Mouse (Mus musculus): Measurements from ENCODE around the gene Prn. TPM values are rescaled to one million over a fixed set of nuclear protein-coding genes. Genes with fewer than 3 reads are reported as not detected.
A peak's percentile ranks its signal among the peaks of the same experiment; 100 is the strongest.

Prn gene
- polyA plus RNA-seq (2012; rRNA removed), result not detected in 2 replicates

DNA sequence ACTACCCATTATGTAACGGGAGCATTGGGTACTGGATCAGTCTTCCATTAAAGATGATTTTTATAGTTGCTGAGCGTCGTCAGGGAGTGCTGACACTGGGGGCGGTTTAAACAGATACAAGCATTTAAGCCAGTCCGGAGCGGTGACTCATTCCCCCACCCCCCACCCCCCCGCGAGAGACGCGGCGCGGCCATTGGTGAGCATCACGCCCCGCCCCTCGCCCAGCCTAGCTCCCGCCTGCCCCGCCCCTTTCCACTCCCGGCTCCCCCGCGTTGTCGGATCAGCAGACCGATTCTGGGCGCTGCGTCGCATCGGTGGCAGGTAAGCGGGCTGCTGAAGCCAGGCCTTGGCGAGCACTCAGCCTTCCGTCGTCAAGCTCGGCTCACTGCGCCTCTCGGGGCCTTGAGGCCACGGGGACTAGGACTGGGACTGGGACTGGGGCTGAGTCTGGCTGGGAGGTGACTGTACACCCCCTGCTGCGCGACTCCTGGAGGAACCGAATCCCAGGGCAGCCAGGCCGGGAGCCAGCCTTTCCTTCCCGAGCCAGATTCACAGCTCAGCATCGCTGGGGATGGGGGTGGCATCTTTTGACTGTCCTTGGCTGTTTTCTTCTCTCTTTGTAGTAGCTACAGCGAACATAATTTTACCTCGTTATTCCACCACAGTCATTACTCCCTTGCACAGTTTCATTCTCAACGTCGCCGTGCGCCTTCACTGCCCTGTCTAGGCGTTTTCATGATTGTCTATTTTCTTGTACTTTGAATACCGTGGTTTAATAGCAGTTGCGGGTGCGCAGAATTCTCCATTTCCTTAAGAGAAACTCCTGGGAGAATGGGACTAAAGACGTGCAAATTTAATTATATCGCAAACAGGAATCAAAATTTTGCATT is at the start of gene Prn, which contains the start of gene Prnp:
Gene Prn, plus strand, starts transcription at position 275 of the 890 bp plus-strand sequence.
Gene Prnp, plus strand, starts transcription at position 246 of the 890 bp plus-strand sequence.
- peak; percentile 62 to 92 for DNase-seq (ENCODE audit: extremely low spot score in 1 of 2, low spot score in 1 of 2)

DNA sequence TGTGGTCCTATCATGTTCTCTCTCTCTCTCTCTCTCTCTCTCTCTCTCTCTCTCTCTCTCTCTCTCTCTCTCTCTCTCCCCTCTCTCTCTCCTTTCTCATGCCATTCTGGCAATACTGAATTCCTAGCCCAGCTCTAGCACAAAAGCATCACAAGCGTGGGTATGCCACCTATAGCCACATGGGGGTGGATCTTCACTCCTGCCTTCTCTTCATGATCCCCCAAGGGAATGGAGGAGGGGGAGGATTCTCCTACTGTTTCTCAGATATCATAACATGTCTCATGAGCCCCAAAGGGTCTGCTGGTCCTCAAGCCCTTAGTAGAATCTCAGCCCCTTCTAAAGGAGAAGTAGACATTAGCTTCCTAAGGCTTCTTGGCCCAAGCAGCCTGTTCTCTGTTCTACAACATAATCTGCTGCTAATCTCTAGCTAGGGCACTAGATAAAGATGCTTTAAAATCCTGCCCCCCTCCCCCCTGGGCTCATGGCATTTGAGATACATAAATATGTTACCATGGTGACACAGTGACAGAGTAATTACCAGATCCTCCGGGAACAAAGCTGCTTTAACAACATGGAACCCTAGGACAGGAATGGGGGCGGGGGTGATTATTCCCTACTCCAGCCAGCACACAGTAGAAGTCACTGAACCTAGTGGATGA is 47.0 kb upstream of the Prn start:
- DNase-seq (ENCODE audit: extremely low spot score in 1 of 2, low spot score in 1 of 2), result no peak

DNA sequence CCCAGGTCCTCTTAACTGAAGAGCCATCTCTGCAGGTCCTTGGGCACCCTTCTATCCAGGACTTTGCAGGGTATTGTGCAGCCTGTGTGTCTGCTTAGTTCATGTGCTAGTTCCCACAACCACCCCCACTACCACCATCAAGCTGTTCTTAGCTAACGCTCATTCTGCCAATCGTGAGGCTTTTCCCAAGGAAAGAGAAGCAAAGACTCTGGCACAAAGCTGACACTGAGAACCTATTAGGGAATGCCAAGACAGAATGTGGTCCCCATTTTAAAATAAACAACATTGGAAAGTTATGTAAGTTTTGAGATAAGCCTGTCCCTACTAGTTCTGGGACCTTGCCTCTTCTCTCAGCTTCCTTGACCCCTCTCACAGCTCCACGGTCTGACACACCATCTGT is 46.3 kb upstream of the Prn start:
- DNase-seq (ENCODE audit: extremely low spot score in 1 of 2, low spot score in 1 of 2), result no peak

DNA sequence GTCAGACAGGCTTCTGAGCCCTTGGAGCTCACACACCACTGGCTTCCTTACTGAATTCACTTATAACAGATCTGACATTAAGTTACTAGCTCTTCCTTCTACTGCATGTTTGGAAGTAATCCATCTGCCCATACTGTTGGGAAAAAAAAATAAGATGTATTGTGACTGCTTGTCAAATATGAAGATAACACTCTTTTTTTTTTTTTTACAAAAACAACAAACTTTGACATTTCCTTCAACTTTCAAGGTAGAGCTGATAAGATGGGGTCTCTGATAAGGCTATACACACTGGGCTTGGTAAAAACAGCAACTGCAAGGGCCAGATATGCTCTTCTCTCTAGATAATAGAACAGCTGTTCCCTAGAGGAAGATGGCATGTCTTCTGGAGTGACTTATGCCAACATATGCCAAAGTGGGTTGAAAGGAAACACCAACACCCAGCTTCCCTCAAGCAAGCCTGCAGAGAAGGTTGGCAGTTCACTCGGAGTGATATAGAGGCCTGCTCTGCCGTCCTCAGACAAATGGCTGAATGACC is 45.4 kb upstream of the Prn start:
- no peak for DNase-seq (ENCODE audit: extremely low spot score in 1 of 2, low spot score in 1 of 2)

DNA sequence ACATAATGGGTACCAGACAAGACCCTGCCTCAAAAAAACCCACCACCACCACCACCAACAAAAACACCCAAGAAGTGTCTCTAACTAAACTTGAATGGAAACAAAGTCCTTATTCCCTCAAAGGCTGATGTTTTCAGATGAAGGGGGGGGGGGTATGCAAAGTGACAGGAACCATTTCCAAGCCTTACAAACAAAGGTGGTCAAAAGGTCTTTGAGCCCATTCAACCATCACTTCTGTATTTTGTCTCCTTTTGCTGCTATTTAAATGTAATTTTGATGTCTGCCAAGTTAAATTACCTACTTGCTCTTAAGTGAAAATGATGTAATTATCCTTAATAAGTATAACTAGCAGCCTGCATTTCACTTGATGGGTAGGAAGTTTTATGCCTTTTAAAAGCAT is 43.1 kb upstream of the Prn start:
- no peak for DNase-seq (ENCODE audit: extremely low spot score in 1 of 2, low spot score in 1 of 2)

DNA sequence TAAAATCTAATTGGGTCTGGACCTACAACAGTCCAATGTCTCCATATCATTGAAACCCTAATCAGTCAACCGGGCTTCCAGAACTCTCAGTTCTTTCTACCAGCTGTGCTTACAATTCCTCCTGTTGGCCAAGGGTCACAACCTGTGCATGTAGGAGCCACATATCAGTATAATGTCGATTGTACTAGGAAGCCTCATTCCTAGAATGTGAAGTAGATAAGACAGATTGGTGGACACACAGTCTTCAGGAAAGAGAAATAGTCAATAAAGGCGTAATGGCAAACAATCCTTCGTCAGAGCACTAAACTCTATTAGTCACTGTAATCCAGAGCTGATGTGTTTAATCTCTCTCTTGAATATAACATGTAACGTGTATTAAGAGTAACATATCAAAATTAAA is 40.8 kb upstream of the Prn start:
- DNase-seq (ENCODE audit: extremely low spot score in 1 of 2, low spot score in 1 of 2), result no peak

DNA sequence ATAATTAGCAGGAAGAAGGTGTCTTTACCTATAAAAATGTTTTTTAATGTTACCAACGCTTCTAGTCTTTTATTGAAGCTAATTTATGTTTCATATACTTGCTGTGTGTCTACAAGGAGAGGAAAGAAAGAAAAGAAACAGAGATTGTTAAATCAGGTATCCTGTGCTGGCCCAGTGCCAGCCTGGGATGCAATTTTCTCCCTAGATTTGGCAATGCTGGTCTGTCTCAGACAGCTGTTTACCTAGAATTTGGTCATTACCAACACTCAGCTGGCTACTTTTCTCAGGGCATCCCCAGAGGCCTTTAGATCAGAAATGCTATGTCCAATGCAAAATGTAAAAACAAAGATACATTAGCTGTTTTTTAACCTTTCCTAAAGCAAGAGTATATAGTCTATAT is 36.4 kb upstream of the Prn start:
- no peak for DNase-seq (ENCODE audit: extremely low spot score in 1 of 2, low spot score in 1 of 2)

DNA sequence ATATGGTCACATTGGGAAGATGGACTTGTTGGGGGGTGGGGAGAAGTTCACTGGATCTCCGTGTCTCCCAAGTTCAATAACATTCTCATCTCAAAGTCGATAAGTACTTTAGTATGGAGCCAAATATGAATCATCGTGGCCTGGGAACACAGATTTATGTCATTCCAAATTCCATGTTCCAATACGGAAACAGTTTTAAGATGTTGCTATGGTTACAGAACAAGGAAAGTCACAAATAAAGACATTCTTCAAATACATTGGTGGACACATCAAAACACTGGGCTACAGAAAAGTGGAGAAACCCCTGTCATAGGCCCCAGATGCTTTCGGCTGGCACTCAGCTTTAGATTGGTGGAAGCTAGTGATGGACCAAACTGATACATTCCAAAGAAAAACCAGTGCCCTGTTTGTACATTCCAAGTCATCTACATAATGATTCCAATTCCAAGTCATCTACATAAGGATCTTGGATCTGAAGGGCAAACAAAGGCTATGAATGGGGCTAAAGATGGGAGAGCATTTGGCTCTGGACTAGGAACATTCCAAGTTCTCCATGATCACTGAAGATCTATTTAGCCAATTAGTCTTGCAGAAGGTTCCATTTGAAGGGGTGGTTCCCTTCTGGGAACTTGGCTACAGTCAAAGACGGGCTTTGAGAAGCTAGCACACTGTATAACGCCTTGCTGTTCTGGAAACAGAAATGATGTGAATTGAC is 33.0 kb upstream of the Prn start:
- DNase-seq (ENCODE audit: extremely low spot score in 1 of 2, low spot score in 1 of 2), result no peak

DNA sequence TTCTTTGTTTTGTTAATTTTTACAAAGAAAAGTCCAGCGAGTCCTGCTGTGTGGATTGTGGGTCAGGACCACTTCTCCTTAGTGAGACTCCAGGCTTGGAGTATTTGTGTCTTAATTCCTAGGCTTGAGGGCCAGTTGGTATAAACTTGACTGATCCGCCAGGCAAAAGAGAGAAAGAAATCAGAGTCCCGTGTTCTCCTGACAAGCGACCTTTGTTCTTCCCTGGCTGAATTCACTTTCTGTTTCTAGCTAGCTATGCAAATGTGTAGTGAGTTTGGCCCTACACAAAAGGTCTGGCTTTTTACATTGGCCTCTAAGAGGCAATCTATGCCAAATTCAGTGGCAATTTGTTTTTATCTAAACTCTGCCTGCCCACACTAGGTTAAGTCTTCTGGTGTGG is 28.0 kb upstream of the Prn start:
- DNase-seq (ENCODE audit: extremely low spot score in 1 of 2, low spot score in 1 of 2), result no peak

DNA sequence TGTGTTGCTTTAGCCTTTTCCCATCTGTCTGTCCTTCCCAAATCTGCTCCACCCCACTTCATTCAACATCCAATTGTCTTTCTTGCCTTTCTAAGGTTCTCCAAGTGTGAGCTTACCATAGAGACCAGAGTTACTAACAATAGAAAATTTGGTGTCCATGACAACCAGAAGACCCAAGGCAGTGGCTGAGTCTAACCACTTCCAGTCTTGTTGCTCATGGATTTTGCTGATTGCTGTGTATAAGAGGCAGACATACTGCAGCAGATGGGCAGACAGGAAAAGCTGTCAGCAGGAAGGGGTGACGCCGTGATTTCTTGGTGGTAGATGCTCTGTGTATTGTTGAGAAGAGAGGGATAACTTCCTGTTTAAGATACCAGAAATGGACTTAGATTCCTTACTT is 26.6 kb upstream of the Prn start:
- peak; percentile 58 to 63 for DNase-seq (ENCODE audit: extremely low spot score in 1 of 2, low spot score in 1 of 2)

DNA sequence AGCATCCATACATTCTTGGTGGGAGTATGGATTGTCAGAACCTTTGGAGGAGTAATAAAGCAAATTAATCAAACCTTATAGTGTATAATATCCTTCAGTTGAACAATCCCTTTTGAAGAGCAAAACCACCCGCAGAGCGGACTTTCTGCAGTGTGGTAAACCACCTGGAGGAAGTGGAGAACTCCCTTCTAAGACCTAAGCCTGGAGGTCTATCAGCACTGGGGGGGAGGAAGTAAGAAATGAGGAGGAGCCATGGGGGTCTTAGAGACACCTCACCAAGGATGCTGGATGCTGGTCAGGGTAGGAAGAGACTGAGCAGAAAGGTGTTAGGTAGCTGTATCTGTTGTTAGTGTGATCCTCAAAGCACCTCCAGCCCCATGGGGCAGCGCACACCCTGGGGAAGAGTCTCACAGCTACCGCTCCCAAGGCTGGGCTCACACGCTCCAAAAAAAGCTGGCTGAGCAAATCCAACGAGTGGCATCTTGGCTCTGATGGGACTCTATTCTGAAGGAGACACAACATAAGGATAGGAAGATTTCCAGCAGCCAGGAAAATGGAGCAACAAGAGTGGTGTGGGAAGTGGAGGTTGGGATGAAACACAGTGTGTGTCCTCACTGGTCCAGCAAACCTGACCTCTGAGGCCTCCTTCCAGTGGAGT is 23.1 kb upstream of the Prn start:
- DNase-seq (ENCODE audit: extremely low spot score in 1 of 2, low spot score in 1 of 2), result no peak

DNA sequence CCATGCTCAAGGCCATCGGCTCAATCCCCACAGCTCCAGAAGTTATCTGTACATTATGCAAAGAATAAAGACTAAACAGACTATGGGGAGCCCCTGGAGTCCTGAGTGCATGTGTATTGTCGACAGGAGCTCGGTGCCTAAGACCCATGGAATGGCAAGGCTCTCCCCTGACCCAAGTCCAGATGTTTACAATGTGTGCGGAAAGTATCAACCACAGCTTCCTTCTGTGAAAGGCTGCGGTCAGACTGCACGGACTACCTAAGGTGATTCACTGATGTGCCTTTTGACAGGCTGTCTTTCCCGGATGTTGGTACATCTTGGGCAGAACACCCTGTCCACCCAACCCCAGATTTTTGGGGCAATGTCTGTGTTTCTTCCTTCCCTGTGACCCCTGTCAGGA is 21.5 kb upstream of the Prn start:
- DNase-seq (ENCODE audit: extremely low spot score in 1 of 2, low spot score in 1 of 2), result no peak

DNA sequence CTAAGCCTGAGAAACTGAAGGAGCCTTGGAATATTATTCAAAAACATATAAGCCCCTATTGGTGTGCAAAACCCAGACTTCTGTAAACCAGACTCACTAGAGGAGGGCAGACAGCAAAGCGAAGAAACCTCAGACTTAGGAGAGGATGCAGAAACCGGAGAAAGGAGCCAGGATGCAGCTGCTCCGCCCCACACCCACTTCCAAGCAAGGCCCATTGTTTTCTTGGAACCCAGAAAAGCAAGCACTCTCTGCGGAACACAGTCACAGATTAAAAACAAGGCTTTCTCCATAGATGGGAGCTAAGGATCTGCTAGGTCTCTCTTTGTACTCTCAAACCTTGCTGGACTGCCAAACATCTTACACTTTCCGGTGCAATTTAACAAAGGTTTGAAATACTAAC is 17.2 kb upstream of the Prn start:
- no peak for DNase-seq (ENCODE audit: extremely low spot score in 1 of 2, low spot score in 1 of 2)

DNA sequence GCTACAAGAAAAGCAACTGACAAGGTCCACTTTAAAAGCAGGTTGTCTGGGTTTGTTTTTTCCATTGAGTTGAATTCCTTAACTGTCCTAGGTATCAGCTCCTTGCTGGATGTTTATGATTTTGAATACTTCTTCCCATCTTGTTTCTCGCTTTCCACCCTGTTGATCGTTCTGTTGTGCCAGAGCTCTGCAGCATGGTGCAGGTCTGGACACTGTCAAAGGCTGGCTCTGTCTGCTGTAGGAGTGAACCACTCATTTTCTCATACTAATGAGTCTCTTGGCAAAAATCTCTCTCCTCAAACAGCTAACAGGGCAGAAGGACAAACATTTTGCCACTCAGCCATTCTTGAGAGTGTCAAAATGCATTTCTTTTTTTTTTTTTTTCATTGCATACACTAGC is 14.7 kb upstream of the Prn start:
- no peak for DNase-seq (ENCODE audit: extremely low spot score in 1 of 2, low spot score in 1 of 2)

DNA sequence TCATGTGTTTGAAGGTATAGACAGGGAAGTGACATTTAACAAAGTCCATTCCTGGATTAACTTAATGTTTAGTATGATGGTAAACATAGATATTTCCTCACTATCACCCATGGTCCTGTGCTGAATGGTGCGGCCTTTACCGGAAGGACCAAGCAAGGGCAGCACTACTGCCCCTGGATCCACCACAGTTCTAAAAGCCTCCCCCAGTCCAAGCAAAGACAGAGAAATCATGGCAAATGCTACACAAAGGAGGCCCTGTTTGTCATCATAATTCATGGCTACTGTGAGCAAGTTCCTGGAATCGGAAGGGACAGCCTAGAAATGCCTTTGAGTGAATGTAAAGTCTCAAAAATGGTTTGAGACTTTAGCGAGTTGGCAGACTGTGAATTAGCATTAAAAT is 13.7 kb upstream of the Prn start:
- no peak for DNase-seq (ENCODE audit: extremely low spot score in 1 of 2, low spot score in 1 of 2)

DNA sequence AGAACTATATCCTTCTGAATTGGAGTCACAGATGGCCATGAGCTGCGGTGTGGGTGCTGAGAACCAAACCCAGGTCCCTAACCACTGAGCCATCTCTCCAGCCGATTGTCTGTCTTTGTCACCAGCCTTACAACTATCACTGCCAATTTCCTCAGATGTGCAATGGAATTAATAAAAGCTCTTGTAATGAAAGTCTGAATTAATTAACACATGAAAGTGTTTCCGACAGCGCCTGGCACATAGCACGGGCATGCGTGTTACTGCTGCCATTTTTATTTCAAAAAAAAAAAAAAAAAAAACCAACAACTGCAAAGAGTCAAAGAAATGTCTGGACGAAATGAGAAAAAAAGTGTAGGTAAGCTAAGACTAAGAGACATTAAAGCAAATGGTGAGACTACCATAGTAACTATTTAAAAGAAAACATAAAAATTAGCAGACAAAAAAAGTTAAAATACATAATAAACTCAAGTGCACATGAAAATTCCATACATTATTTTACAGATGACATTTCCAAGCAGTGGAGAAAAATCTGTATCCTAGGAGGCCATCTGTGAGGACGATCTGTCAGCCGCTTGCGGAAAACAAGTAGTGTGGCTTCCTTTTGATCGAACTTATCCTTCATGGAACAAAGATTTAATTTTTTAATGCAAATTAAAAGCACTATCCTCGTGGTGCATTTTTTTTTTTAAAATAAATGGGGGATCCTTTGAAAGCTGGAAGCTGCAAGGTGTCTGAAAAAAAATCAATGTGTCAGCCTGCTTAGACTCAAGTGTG is 12.2 kb upstream of the Prn start:
- DNase-seq (ENCODE audit: extremely low spot score in 1 of 2, low spot score in 1 of 2), result no peak

DNA sequence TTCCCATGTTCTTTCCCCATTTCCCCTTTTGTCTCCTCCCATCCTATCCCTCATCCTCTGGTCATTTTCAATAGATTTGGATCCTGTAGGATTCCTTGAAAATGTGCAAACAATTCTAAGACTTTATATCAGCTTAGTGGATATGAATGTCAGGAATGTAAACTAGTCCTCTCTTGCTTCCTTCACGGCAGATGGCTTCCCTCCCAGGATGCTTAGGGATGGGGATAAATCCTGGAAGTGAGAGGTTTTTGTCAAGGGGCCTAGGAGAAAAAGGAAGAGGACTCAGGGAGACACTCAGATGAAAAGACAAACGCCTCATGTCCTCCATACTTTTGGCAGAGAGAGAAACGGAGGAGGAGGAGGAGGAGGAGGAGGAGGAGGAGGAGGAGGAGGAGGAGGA is 7.3 kb upstream of the Prn start:
- no peak for DNase-seq (ENCODE audit: extremely low spot score in 1 of 2, low spot score in 1 of 2)

DNA sequence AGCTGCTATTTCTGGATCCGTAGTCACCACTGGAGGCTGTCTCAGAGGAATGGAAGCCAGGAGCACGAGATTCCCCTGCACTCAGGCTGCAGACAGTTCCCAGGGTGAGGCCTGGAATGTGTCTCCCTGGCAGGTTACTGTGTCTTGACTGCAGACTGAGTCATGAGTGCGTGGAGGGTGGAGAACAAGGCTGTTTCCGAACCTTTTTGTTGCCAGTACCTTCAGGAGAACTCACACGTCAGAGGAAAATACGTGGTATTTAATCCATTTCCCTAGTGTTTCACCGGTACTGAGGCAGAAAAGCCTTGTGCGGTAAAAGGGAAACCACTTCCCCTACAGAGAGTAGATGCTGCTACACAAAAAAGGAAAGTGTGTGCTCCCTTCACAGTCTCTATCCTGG is 6.9 kb upstream of the Prn start:
- DNase-seq (ENCODE audit: extremely low spot score in 1 of 2, low spot score in 1 of 2), result peak in 1 of 2 experiments; percentile 62

DNA sequence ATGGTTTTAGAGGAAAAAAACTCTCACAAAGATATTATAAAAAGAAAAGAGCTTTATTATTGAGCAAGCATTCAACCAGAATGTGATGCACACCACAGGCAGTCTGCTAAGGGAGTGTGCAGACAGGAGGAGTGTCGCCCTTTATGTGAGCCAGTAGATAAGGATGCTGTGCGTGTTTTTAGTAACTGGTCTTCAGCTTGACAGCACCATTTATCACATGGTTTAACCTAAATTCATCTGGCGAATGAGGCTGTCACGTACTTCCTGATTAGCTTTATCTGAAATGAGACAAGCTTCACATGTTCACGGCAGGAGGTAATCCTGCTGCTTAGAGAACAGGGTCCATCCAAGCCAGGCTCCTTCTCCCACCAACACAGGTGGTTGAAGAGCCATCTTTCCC is 4.7 kb upstream of the Prn start:
- no peak for DNase-seq (ENCODE audit: extremely low spot score in 1 of 2, low spot score in 1 of 2)

DNA sequence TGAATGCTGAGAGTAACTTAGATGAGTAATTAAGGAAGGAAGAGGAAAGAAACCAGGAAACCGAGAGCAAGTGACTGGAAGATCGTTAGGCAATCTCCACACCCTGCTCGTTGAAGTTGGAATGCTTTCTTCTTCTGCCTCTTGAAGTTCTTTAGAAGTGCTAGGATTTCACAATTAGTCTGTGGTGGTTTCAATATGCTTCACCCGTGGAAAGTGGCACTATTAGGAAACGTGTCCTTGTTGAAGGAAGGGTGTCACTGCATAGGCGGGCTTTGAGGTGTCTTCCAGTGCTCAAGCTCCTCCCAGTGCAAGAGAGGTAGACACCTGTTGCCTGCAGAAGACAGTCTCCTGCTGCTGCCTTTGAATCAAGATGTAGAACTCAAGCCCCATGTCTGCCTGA is 4.0 kb upstream of the Prn start:
- DNase-seq (ENCODE audit: extremely low spot score in 1 of 2, low spot score in 1 of 2), result no peak
